Mouse (Mus musculus): Measurements from ENCODE around the gene Cep170b.

- TF ChIP-seq CTCF (IDR thresholded peaks at IDR 0.05; ENCODE audit: low read depth) (peak; percentile 64), EP300 (IDR thresholded peaks at IDR 0.05; ENCODE audit: low read depth) (no peak)
These were observed 4.0 kb downstream of the Cep170b start for GRCm38 (mm10) chr12:112724077-112724805.

Measured in liver, embryonic 14.5 days (tissue).